Mouse (Mus musculus): Measurements from ENCODE around the gene Otulinl.

- TF ChIP-seq POLR2A (IDR thresholded peaks at IDR 0.05; ENCODE audit: control insufficient read depth, low read depth, low read length) (no peak), CTCF (IDR thresholded peaks at IDR 0.05; ENCODE audit: control insufficient read depth, insufficient read depth, insufficient replicate concordance, low read depth, low read length) (no peak)
Observed at GRCm38 (mm10) chr15:27629046-27629445, 52.3 kb downstream of the Otulinl start.
